Mouse (Mus musculus) left cerebral cortex, adult 18-20 months (tissue): ENCODE data around the gene Trim34a. TPM values are rescaled to one million over a fixed set of nuclear protein-coding genes. Genes with fewer than 3 reads are reported as not detected.

ENCODE experiments used
- total RNA-seq, 2 experiments: library from RNA; stranded (reverse); gene quantifications; 2 replicates each; pipeline ENCODE4 v1.2.3; 2021

Gene Trim34a
- total RNA-seq, 2 experiments from 2014 or later, result 1.00 to 1.3 TPM

Other genes with a start within 250 kb of the Trim34a start
- gene Olfr638, start 245.7 kb upstream of the Trim34a start, total RNA-seq, result not detected
- under 1 TPM; 0.07 to 0.09 TPM for gene Olfr639, start 227.2 kb upstream of the Trim34a start, total RNA-seq
- not detected for gene Olfr640, start 218.9 kb upstream of the Trim34a start, total RNA-seq
- gene Olfr641, start 209.0 kb upstream of the Trim34a start, total RNA-seq, result not detected
- gene Olfr642, start 191.8 kb upstream of the Trim34a start, total RNA-seq, result not detected
- gene 4930516K23Rik, start 183.0 kb upstream of the Trim34a start, total RNA-seq, result not detected
- not detected for gene Olfr644, start 172.6 kb upstream of the Trim34a start, total RNA-seq
- gene Olfr645, start 159.0 kb upstream of the Trim34a start, total RNA-seq, result not detected
- gene Olfr646, start 139.6 kb upstream of the Trim34a start, total RNA-seq, result not detected
- gene Ubqln5, start 114.6 kb upstream of the Trim34a start, total RNA-seq, result not detected
- not detected for gene Olfr643, start 107.1 kb upstream of the Trim34a start, total RNA-seq
- gene Ubqln3, start 101.2 kb upstream of the Trim34a start, total RNA-seq, result not detected
- not detected for gene Ubqlnl, start 93.9 kb upstream of the Trim34a start, total RNA-seq
- gene Olfm5, start 79.6 kb upstream of the Trim34a start, total RNA-seq, result not detected
- gene Olfr648, start 61.1 kb upstream of the Trim34a start, total RNA-seq, result under 1 TPM; 0.21 to 0.26 TPM
- gene Olfr649, start 48.5 kb upstream of the Trim34a start, total RNA-seq, result not detected
- gene Trim6, start 25.7 kb upstream of the Trim34a start, total RNA-seq, result not detected
- gene Trim5, start 43.6 kb downstream of the Trim34a start, total RNA-seq, result under 1 TPM; 0.37 to 0.63 TPM
- gene Trim12a, start 71.0 kb downstream of the Trim34a start, total RNA-seq, result 1 to 10 TPM; 2.2 to 2.6 TPM
- gene Trim34b, start 85.0 kb downstream of the Trim34a start, total RNA-seq, result not detected
- gene Trim12c, start 108.9 kb downstream of the Trim34a start, total RNA-seq, result 1 to 10 TPM; 1.7 TPM
- gene Trim30b, start 125.4 kb downstream of the Trim34a start, total RNA-seq, result under 1 TPM in 1 of 2 experiments, not detected in 1; 0.14 TPM
- not detected for gene Trim30c, start 156.4 kb downstream of the Trim34a start, total RNA-seq
- gene Trim30a, start 220.7 kb downstream of the Trim34a start, total RNA-seq, result 1 to 10 TPM in 1 of 2 experiments, under 1 TPM in 1; 0.67 to 1.0 TPM